Comparison of ENCODE assay signal across 13 mouse cellular contexts in the genomic region with DNA sequence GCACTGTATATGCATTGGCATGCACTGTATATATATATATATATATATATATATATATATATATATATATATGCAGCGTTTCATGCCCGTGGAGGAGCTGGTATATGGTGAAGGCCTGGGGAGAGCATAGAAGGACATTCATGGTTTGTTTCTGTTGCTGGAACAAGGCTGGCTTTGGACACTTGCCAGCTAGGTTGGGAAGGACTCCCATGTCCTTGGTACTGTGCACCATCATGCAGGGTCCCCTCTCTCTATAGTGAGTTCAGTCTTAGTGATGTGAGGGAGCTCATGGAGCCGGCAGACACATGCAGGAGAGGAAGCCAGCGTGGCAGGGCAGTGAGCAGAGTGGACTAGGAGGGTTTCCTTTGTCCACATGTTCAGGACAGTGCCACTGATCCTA. TPM values are rescaled to one million over a fixed set of nuclear protein-coding genes. Genes with fewer than 3 reads are reported as not detected.
DNase-seq lines count a peak whose midpoint lies in the region; ATAC-seq lines count a peak whose summit lies in the region.
"Had no signal": no experiment of that assay in that cellular context is flagged by ENCODE, and none has a peak within 500 bp of the region (broad histone marks: within the 10 kb centered on the region; RNA-seq: fewer than 3 reads in every experiment).

No protein-coding gene starts in this region.

- no peak for DNase-seq in heart, adult 9 months (ENCODE audit: low spot score in 2 of 2)
- DNase-seq in liver, embryonic 11.5 days (ENCODE audit: low spot score): no peak
- no peak for DNase-seq in embryonic facial prominence, embryonic 10.5 days (ENCODE audit: low spot score)
- DNase-seq: gastrocnemius, postnatal 25 days; lung, embryonic 14.5 days; right cerebral cortex, postnatal 25 days; thymus, adult 2 months had no signal

- H3K27me3 ChIP-seq in heart, embryonic 11.5 days (ENCODE audit: control insufficient read depth, insufficient read depth, low read length): no peaks in the 10 kb centered on the region
- no peaks in the 10 kb centered on the region for H3K27me3 ChIP-seq in liver, embryonic 12.5 days (replicated peaks)
- H3K27me3 ChIP-seq in liver, embryonic 11.5 days (replicated peaks; ENCODE audit: control insufficient read depth, insufficient read depth, low read length): no peaks in the 10 kb centered on the region
- H3K27me3 ChIP-seq in embryonic facial prominence, embryonic 10.5 days (replicated peaks; ENCODE audit: low read depth, poor library complexity, severe bottlenecking): no peaks in the 10 kb centered on the region
- H3K27me3 ChIP-seq in limb, embryonic 13.5 days: no peaks in the 10 kb centered on the region

- peaks cover 21% of the 10 kb centered on the region for H3K4me1 ChIP-seq in heart, embryonic 11.5 days (ENCODE audit: control insufficient read depth, insufficient read depth, low read length)
- peaks cover 28% of the 10 kb centered on the region for H3K4me1 ChIP-seq in liver, embryonic 12.5 days
- peaks cover 16% of the 10 kb centered on the region for H3K4me1 ChIP-seq in liver, embryonic 11.5 days (replicated peaks; ENCODE audit: control insufficient read depth, insufficient read depth, low read length)
- H3K4me1 ChIP-seq in embryonic facial prominence, embryonic 10.5 days: peaks cover 21% of the 10 kb centered on the region
- H3K4me1 ChIP-seq in limb, embryonic 13.5 days: peaks cover 35% of the 10 kb centered on the region

- no peak overlapping the region for H3K4me3 ChIP-seq in heart, embryonic 11.5 days (ENCODE audit: low read depth, low read length)
- no peak overlapping the region for H3K4me3 ChIP-seq in liver, embryonic 12.5 days
- no peak overlapping the region for H3K4me3 ChIP-seq in liver, embryonic 11.5 days (ENCODE audit: low read depth, low read length)
- no peak overlapping the region for H3K4me3 ChIP-seq in embryonic facial prominence, embryonic 10.5 days
- H3K4me3 ChIP-seq in limb, embryonic 13.5 days: no peak overlapping the region

- WGBS in heart, embryonic 11.5 days (ENCODE audit: insufficient replicate concordance): 79% methylated on average over 4 of the region's 4 CpGs
- 96% methylated on average over 4 of the region's 4 CpGs for WGBS in liver, embryonic 12.5 days (ENCODE audit: insufficient replicate concordance)
- 91% methylated on average over 4 of the region's 4 CpGs for WGBS in liver, embryonic 11.5 days
- 92% methylated on average over 4 of the region's 4 CpGs for WGBS in embryonic facial prominence, embryonic 10.5 days
- WGBS in limb, embryonic 13.5 days: 81% methylated on average over 4 of the region's 4 CpGs

- 0 out of 2 replicates have a peak overlapping the region, but pooled peaks have one; percentile 22 for H3K27ac ChIP-seq in heart, embryonic 11.5 days (ENCODE audit: low read depth, low read length)
- 0 out of 2 replicates have a peak overlapping the region, but pooled peaks have one; percentile 49 for H3K27ac ChIP-seq in liver, embryonic 12.5 days
- H3K27ac ChIP-seq in liver, embryonic 11.5 days (ENCODE audit: low read depth, low read length): no peak overlapping the region
- H3K27ac ChIP-seq in embryonic facial prominence, embryonic 10.5 days (replicated peaks): peak overlapping the region; percentile 40; the same call in 1 of the 2 replicates
- peak overlapping the region; percentile 44; the same call in 1 of the 2 replicates for H3K27ac ChIP-seq in limb, embryonic 13.5 days

- no peaks in the 10 kb centered on the region for H3K9me3 ChIP-seq in heart, embryonic 11.5 days (replicated peaks; ENCODE audit: control insufficient read depth, low read length)
- no peaks in the 10 kb centered on the region for H3K9me3 ChIP-seq in liver, embryonic 12.5 days (replicated peaks)
- no peaks in the 10 kb centered on the region for H3K9me3 ChIP-seq in liver, embryonic 11.5 days (ENCODE audit: control insufficient read depth, low read length)
- no peaks in the 10 kb centered on the region for H3K9me3 ChIP-seq in embryonic facial prominence, embryonic 10.5 days
- no peaks in the 10 kb centered on the region for H3K9me3 ChIP-seq in limb, embryonic 13.5 days

- ATAC-seq in heart, embryonic 11.5 days (replicated peaks; ENCODE audit: insufficient number of reproducible peaks, low FRiP score, low TSS enrichment): no peak
- 0 out of 2 replicates have a peak, but pooled peaks have one; percentile 30 for ATAC-seq in liver, embryonic 12.5 days
- ATAC-seq in liver, embryonic 11.5 days (replicated peaks; ENCODE audit: low FRiP score): no peak
- no peak for ATAC-seq in limb, embryonic 13.5 days (ENCODE audit: low FRiP score, low read depth)
- no peak for ATAC-seq in activated CD4-positive, CD25-positive, alpha-beta regulatory T cell, adult 4 months
- ATAC-seq: inflammation-experienced regulatory T-cells, adult 6 months; midbrain, embryonic 16.5 days had no signal

- no peak overlapping the region for H3K9ac ChIP-seq in heart, embryonic 11.5 days (ENCODE audit: low read depth, low read length)
- H3K9ac ChIP-seq in liver, embryonic 12.5 days: peak overlapping the region; percentile 6; the same call in 1 of the 2 replicates
- no peak overlapping the region for H3K9ac ChIP-seq in liver, embryonic 11.5 days (ENCODE audit: low read depth, low read length)
- H3K9ac ChIP-seq in limb, embryonic 13.5 days: no peak overlapping the region
- H3K9ac ChIP-seq: lung, embryonic 14.5 days had no signal

- H3K4me2 ChIP-seq in heart, embryonic 11.5 days: no peak overlapping the region
- H3K4me2 ChIP-seq in liver, embryonic 12.5 days: peak overlapping the region; percentile 27
- H3K4me2 ChIP-seq in liver, embryonic 11.5 days: no peak overlapping the region; the same call in 1 of the 2 replicates
- H3K4me2 ChIP-seq in limb, embryonic 13.5 days (replicated peaks): no peak overlapping the region
- H3K4me2 ChIP-seq: lung, embryonic 14.5 days had no signal

- H3K36me3 ChIP-seq in heart, embryonic 11.5 days (ENCODE audit: control insufficient read depth, insufficient read depth, low read length): no peaks in the 10 kb centered on the region
- peaks cover 26% of the 10 kb centered on the region for H3K36me3 ChIP-seq in liver, embryonic 12.5 days
- no peaks in the 10 kb centered on the region for H3K36me3 ChIP-seq in liver, embryonic 11.5 days (ENCODE audit: control insufficient read depth, insufficient read depth, low read length)
- H3K36me3 ChIP-seq in embryonic facial prominence, embryonic 10.5 days (replicated peaks): peaks cover 28% of the 10 kb centered on the region
- peaks cover 6% of the 10 kb centered on the region; the same call in 1 of the 2 replicates for H3K36me3 ChIP-seq in limb, embryonic 13.5 days

RNA-seq across cellular contexts. Expression of gene Wwp2, which starts 52.4 kb away (rescaled TPM):
- 34.6 and 35.2 TPM in 2 replicates for polyA plus RNA-seq in heart, embryonic 11.5 days (2014; fragmentation: Nextera tagmentation; extraction: Ambion mirVana)
- 37.9 and 39.0 TPM in 2 replicates for polyA plus RNA-seq in liver, embryonic 12.5 days (2016; fragmentation: Nextera tagmentation; extraction: Ambion mirVana)
- polyA plus RNA-seq in liver, embryonic 11.5 days (2014; fragmentation: Nextera tagmentation; extraction: Ambion mirVana): 37.6 and 40.2 TPM in 2 replicates
- 62.2 and 67.5 TPM in 2 replicates for polyA plus RNA-seq in embryonic facial prominence, embryonic 10.5 days (2016; fragmentation: Nextera tagmentation; extraction: Ambion mirVana)
- polyA plus RNA-seq in limb, embryonic 13.5 days (2015; fragmentation: Nextera tagmentation; extraction: Ambion mirVana): 329 and 357 TPM in 2 replicates
- 100 to 1,000 TPM in 1 of 2 experiments, 10 to 100 TPM in 1; 82.0 to 116 TPM for polyA plus RNA-seq in activated CD4-positive, CD25-positive, alpha-beta regulatory T cell, adult 4 months (2017; shearing (Covaris generic))
